Mouse (Mus musculus) ES-E14 (cell line): ENCODE results near the gene Serhl. TPM values are rescaled to one million over a fixed set of nuclear protein-coding genes. Genes with fewer than 3 reads are reported as not detected.

Experiments used
- DNase-seq: peaks from one replicate; pipeline ENCODE4 v3.0.0-alpha.2; 2013; ENCODE audit warnings: low read depth, low spot score
- H3K27ac ChIP-seq: 2 replicates; pipeline ENCODE4 v1.5.1; 2012; ENCODE audit warnings: low read depth, mild to moderate bottlenecking, low read length, moderate library complexity, mixed read lengths; ENCODE audit not compliant: poor library complexity, insufficient read depth, severe bottlenecking
- H3K36me3 ChIP-seq: 2 replicates; pipeline ENCODE4 v1.6.1; 2012; ENCODE audit warnings: mild to moderate bottlenecking, low read length, moderate library complexity, mixed read lengths; ENCODE audit not compliant: control insufficient read depth, poor library complexity, insufficient read depth, severe bottlenecking
- H3K4me1 ChIP-seq, 2 experiments: fragments of 150-350 bp in 1 of 2; sonication (generic) in 1 of 2; 2 replicates each; pipeline ENCODE4 v1.6.1; 2012; ENCODE audit warnings: low read length in 2 of 2, mild to moderate bottlenecking in 1 of 2, mixed read lengths in 1 of 2; ENCODE audit not compliant: control insufficient read depth in 2 of 2, insufficient read depth in 2 of 2, poor library complexity in 1 of 2
- H3K4me3 ChIP-seq, 2 experiments: fragments of 150-350 bp in 1 of 2; sonication (generic) in 1 of 2; 2 replicates each; pipeline ENCODE4 v1.5.1; 2012; ENCODE audit warnings: low read length in 2 of 2, low read depth in 1 of 2, mild to moderate bottlenecking in 1 of 2, mixed read lengths in 1 of 2; ENCODE audit not compliant: insufficient read depth in 1 of 2, poor library complexity in 1 of 2, severe bottlenecking in 1 of 2
- H3K9ac ChIP-seq: 2 replicates; pipeline ENCODE4 v1.6.1; 2012; ENCODE audit warnings: low read depth, mild to moderate bottlenecking, low read length, mixed read lengths; ENCODE audit not compliant: poor library complexity, insufficient read depth, severe bottlenecking
- H3K9me3 ChIP-seq: fragments of 150-350 bp; sonication (generic); 2 replicates; pipeline ENCODE4 v1.6.1; 2012; ENCODE audit warnings: low read depth, mild to moderate bottlenecking, low read length; ENCODE audit not compliant: control insufficient read depth, insufficient read depth
- CHD2 ChIP-seq: IDR thresholded peaks from 2 replicates; pipeline ENCODE4 v1.6.1; 2014; ENCODE audit warnings: mild to moderate bottlenecking, low read depth, low read length, inconsistent platforms
- HCFC1 ChIP-seq: IDR thresholded peaks from 2 replicates; pipeline ENCODE4 v1.6.1; 2012; ENCODE audit warnings: low read length, inconsistent platforms, borderline replicate concordance; ENCODE audit not compliant: insufficient read depth
- MAFK ChIP-seq: IDR thresholded peaks from 2 replicates; pipeline ENCODE4 v1.6.1; 2014; ENCODE audit warnings: mild to moderate bottlenecking, low read depth, low read length, inconsistent platforms; ENCODE audit not compliant: insufficient read depth
- ZC3H11A ChIP-seq: IDR thresholded peaks from 2 replicates; pipeline ENCODE4 v1.6.1; 2012; ENCODE audit warnings: low read depth, mild to moderate bottlenecking, inconsistent platforms, low read length, borderline replicate concordance
- ZNF384 ChIP-seq: IDR thresholded peaks from 2 replicates; pipeline ENCODE4 v1.6.1; 2012; ENCODE audit warnings: low read depth, low read length, inconsistent platforms
- in situ Hi-C, 2 experiments: fragments of 600-800 bp; cut with MboI; formaldehyde crosslinking; loops; one replicate each; pipeline ENCODE4 v1.15.1; 2025; ENCODE audit warnings: low sequenced_read_pairs in 2 of 2, inconsistent platforms in 1 of 2; ENCODE audit not compliant: unreplicated experiment in 2 of 2
- total RNA-seq: library from RNA; depleted of rRNA; stranded (reverse); fragments of 300-350 nt; gene quantifications from 2 replicates; pipeline ENCODE4 v1.2.3, GENCODE M21; 2012

Gene Serhl
- total RNA-seq, 1 experiment = 16.3 TPM

DNA sequence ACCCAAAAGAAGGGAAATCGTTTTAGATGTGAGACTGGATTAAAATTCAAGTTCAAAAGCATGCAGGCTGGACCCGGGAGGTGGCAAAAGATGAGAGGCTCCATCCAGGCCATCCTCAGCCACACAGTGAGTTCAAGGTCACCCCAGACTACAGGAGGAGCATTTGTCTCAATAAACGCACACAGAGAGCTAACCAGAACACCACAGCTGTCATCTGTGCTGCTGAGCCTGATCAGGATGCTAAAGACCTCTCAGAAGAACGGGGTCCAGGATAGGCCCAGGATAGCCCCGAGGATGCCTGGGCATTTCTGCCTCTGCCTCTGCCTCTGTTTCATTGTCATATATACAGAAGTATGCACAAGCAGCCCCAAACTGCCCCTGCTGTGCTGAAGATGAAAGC, 33.7 kb upstream of the Serhl start:
- Histone ChIP-seq H3K27ac (no peak overlapping the region), H3K9me3 (no peaks in the 10 kb centered on the region), H3K4me3 (no peak overlapping the region), H3K4me1 (peaks cover 2 to 14% of the 10 kb centered on the region in 2 experiments; a peak in 3 of 4 replicates), H3K9ac (no peak overlapping the region), H3K36me3 (no peaks in the 10 kb centered on the region)
- TF ChIP-seq CHD2 (no peak), HCFC1 (no peak), ZC3H11A (no peak), MAFK (no peak)
- DNase-seq = no peak
- in situ Hi-C loops = loop anchor here in 1 of 2 experiments (25.0 kb wide), 1 partner anchor 768 kb away; the partner anchor contains the start of gene Wbp2nl

GRCm38 (mm10) chr15:83056378-83057083, 32.8 kb upstream of the Serhl start:
- peak overlapping the region; percentile 37 to 66 for H3K4me3 ChIP-seq
- no peak for DNase-seq
- in situ Hi-C loops = loop anchor here in 1 of 2 experiments (25.0 kb wide), 1 partner anchor 769 kb away; the partner anchor contains the start of gene Wbp2nl
- no peak overlapping the region; the same call in 1 of the 2 replicates for H3K27ac ChIP-seq
- peak overlapping the region; percentile 9; the same call in 1 of the 2 replicates for H3K9ac ChIP-seq
- peaks cover 0 to 17% of the 10 kb centered on the region in 2 experiments; a peak in 2 of 4 replicates for H3K4me1 ChIP-seq
- TF ChIP-seq CHD2 (no peak), HCFC1 (no peak), ZC3H11A (no peak), ZNF384 (no peak), MAFK (no peak)
- no peaks in the 10 kb centered on the region for H3K9me3 ChIP-seq
- H3K36me3 ChIP-seq = no peaks in the 10 kb centered on the region

- no peak for DNase-seq
- Histone ChIP-seq H3K9ac (no peak overlapping the region; the same call in 1 of the 2 replicates), H3K4me1 (peaks cover 0 to 16% of the 10 kb centered on the region in 2 experiments; a peak in 2 of 4 replicates), H3K4me3 (0 out of 4 replicates have a peak overlapping the region, but pooled peaks of 1 of the 2 experiments have one; percentile 1), H3K27ac (no peak overlapping the region), H3K9me3 (no peaks in the 10 kb centered on the region), H3K36me3 (no peaks in the 10 kb centered on the region)
- no peak for TF ChIP-seq ZNF384
- TF ChIP-seq ZC3H11A = peak; percentile 78
- in situ Hi-C loops = loop anchor here in 1 of 2 experiments (25.0 kb wide), 1 partner anchor 770 kb away; the partner anchor contains the start of gene Wbp2nl
These were observed 31.8 kb upstream of the Serhl start for GRCm38 (mm10) chr15:83057533-83057932.

GRCm38 (mm10) chr15:83059233-83059660, 30.1 kb upstream of the Serhl start:
- in situ Hi-C loops = loop anchor here in 1 of 2 experiments (25.0 kb wide), 1 partner anchor 772 kb away; the partner anchor contains the start of gene Wbp2nl
- DNase-seq = no peak
- H3K27ac ChIP-seq = no peak overlapping the region
- no peaks in the 10 kb centered on the region for H3K9me3 ChIP-seq
- H3K4me1 ChIP-seq = peaks cover 0 to 12% of the 10 kb centered on the region in 2 experiments; a peak in 2 of 4 replicates
- TF ChIP-seq ZC3H11A (no peak), MAFK (no peak), ZNF384 (no peak), HCFC1 (no peak), CHD2 (no peak)
- H3K36me3 ChIP-seq = no peaks in the 10 kb centered on the region
- no peak overlapping the region for H3K4me3 ChIP-seq
- no peak overlapping the region for H3K9ac ChIP-seq
